Mouse (Mus musculus): ENCODE measurements around the gene Rrnad1. TPM values are rescaled to one million over a fixed set of nuclear protein-coding genes. Genes with fewer than 3 reads are reported as not detected.
"Not testable (repeated sequence)": the region's sequence is repeated elsewhere in the genome, so short reads cannot be mapped to it uniquely, and the experiment has no call there.

The Rrnad1 gene
- polyA plus RNA-seq, 1 experiment from 2014 or later, result 14.9 TPM

DNA sequence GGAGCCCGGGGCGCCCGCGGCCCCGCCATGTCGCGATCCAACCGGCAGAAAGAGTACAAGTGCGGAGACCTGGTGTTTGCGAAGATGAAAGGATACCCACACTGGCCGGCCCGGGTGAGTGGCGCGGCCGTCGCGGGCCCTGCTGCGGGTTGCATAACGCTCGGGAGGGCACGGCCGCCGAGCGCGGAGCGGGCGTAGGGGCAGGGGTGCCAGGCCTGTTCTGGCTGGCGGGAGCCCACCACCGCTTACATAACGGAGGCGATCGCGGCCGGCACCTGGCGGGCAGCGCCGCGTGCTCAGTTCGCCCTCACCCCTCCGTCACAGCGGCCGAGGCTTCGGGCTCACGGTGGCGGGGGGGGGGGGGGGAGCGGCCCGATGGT, 23.9 kb downstream of the Rrnad1 start:
- Histone ChIP-seq H3K4me1 (ENCODE audit: control insufficient read depth, insufficient read depth, low read length) (peaks cover 33% of the 10 kb centered on the region), H3K27ac (ENCODE audit: low read depth, low read length) (peak overlapping the region; percentile 97), H3K4me3 (ENCODE audit: low read depth, low read length) (peak overlapping the region; percentile 98), H3K36me3 (ENCODE audit: control insufficient read depth, insufficient read depth, low read length) (no peaks in the 10 kb centered on the region), H3K27me3 (ENCODE audit: control insufficient read depth, insufficient read depth, low read length) (no peaks in the 10 kb centered on the region), H3K9ac (ENCODE audit: low read depth, low read length) (peak overlapping the region; percentile 99), H3K4me2 (peak overlapping the region; percentile 94), H3K9me3 (replicated peaks; ENCODE audit: control insufficient read depth, low read length) (no peaks in the 10 kb centered on the region)
- 0% methylated on average over 37 of the region's 47 CpGs for WGBS (ENCODE audit: insufficient replicate concordance)
- ATAC-seq (replicated peaks; ENCODE audit: insufficient number of reproducible peaks, low FRiP score, low TSS enrichment), result peak; percentile 20

DNA sequence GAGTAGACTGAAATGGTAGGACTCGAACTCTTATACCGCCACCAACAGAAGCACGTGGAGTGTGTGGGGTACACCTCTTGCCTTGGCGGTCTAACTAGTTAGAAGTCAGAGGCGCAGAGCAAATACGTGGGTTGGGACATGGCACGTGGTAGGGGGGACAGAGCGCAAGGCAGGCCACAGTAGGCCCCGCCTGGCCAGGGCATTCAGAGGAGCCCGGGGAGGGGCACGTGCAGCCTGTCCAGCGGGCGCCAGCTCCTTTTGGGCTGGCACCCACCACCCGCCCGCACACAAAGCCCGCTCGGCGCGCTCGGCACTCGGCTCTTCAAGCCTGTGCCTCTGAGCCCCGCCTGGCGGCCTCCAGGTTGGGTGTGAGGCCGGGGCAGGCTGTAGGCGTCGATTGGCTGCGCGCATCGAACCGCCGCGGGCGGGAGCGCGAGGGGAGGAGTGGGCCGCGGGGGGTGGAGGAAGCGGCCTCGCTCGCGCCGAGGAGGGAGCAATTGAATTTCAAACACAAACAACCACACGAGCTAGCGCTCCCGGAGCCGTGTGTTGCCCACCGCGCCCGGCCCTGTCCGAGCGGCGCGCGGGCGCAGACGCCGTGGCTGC, 24.5 kb downstream of the Rrnad1 start, which contains the start of gene Hdgf:
Gene Hdgf, plus strand, starts transcription at position 442 of the 606 bp plus-strand sequence.
- peak within 1 kb of the TSS; percentile 97 for H3K27ac ChIP-seq (ENCODE audit: low read depth, low read length)
- H3K27me3 ChIP-seq (ENCODE audit: control insufficient read depth, insufficient read depth, low read length), result no peaks in the 10 kb centered on the region
- H3K4me3 ChIP-seq (ENCODE audit: low read depth, low read length), result peak within 1 kb of the TSS; percentile 98
- no peaks in the 10 kb centered on the region for H3K36me3 ChIP-seq (ENCODE audit: control insufficient read depth, insufficient read depth, low read length)
- peaks cover 38% of the 10 kb centered on the region for H3K4me1 ChIP-seq (ENCODE audit: control insufficient read depth, insufficient read depth, low read length)
- no peaks in the 10 kb centered on the region for H3K9me3 ChIP-seq (replicated peaks; ENCODE audit: control insufficient read depth, low read length)
- peak within 1 kb of the TSS; percentile 94 for H3K4me2 ChIP-seq
- peak; percentile 87 for ATAC-seq (replicated peaks; ENCODE audit: insufficient number of reproducible peaks, low FRiP score, low TSS enrichment)
- H3K9ac ChIP-seq (ENCODE audit: low read depth, low read length), result peak within 1 kb of the TSS; percentile 99
- 1% methylated on average over 51 of the region's 57 CpGs for WGBS (ENCODE audit: insufficient replicate concordance)

GRCm38 (mm10) chr3:87903821-87904220, 26.7 kb downstream of the Rrnad1 start:
- WGBS (ENCODE audit: insufficient replicate concordance), result 62% methylated on average over 5 of the region's 5 CpGs
- no peak for ATAC-seq (replicated peaks; ENCODE audit: insufficient number of reproducible peaks, low FRiP score, low TSS enrichment)
- Histone ChIP-seq H3K4me2 (no peak overlapping the region), H3K9me3 (replicated peaks; ENCODE audit: control insufficient read depth, low read length) (no peaks in the 10 kb centered on the region), H3K4me3 (ENCODE audit: low read depth, low read length) (no peak overlapping the region), H3K27ac (ENCODE audit: low read depth, low read length) (no peak overlapping the region), H3K36me3 (ENCODE audit: control insufficient read depth, insufficient read depth, low read length) (no peaks in the 10 kb centered on the region), H3K27me3 (ENCODE audit: control insufficient read depth, insufficient read depth, low read length) (no peaks in the 10 kb centered on the region), H3K4me1 (ENCODE audit: control insufficient read depth, insufficient read depth, low read length) (peaks cover 19% of the 10 kb centered on the region), H3K9ac (ENCODE audit: low read depth, low read length) (no peak overlapping the region)

DNA sequence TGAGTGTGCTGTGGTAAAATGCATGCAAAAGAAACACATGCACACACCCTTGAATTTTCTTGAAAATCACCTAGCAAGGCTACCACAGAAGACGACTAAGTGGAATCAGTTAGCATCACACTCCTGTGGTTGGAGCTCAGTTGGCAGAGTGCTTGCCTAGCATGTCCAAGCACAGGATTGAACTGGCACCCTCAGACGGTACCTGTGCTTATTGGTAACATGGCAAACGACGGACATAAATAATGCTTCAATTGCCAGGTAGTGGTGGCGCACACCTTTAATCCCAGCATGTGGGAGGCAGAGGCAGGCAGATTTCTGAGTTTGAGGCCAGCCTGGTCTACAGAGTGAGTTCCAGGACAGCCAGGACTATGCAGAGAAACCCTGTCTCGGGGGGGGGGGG, 28.6 kb downstream of the Rrnad1 start:
- not testable (repeated sequence) for H3K4me1 ChIP-seq (ENCODE audit: control insufficient read depth, insufficient read depth, low read length); H3K4me3 ChIP-seq (ENCODE audit: low read depth, low read length); H3K36me3 ChIP-seq (ENCODE audit: control insufficient read depth, insufficient read depth, low read length); H3K4me2 ChIP-seq; H3K27me3 ChIP-seq (ENCODE audit: control insufficient read depth, insufficient read depth, low read length); H3K9ac ChIP-seq (ENCODE audit: low read depth, low read length); H3K9me3 ChIP-seq (replicated peaks; ENCODE audit: control insufficient read depth, low read length); ATAC-seq (replicated peaks; ENCODE audit: insufficient number of reproducible peaks, low FRiP score, low TSS enrichment)
- WGBS (ENCODE audit: insufficient replicate concordance), result 80% methylated on average over 5 of the region's 6 CpGs
- peak overlapping the region; percentile 94 for H3K27ac ChIP-seq (ENCODE audit: low read depth, low read length)

GRCm38 (mm10) chr3:87901036-87901624, 29.4 kb downstream of the Rrnad1 start:
- Histone ChIP-seq H3K4me3 (ENCODE audit: low read depth, low read length) (peak overlapping the region; percentile 16), H3K27ac (ENCODE audit: low read depth, low read length) (peak overlapping the region; percentile 94), H3K9ac (ENCODE audit: low read depth, low read length) (peak overlapping the region; percentile 64), H3K9me3 (replicated peaks; ENCODE audit: control insufficient read depth, low read length) (no peaks in the 10 kb centered on the region), H3K4me2 (peak overlapping the region; percentile 52), H3K27me3 (ENCODE audit: control insufficient read depth, insufficient read depth, low read length) (no peaks in the 10 kb centered on the region), H3K36me3 (ENCODE audit: control insufficient read depth, insufficient read depth, low read length) (no peaks in the 10 kb centered on the region), H3K4me1 (ENCODE audit: control insufficient read depth, insufficient read depth, low read length) (peaks cover 7% of the 10 kb centered on the region; the same call in 1 of the 2 replicates)
- WGBS (ENCODE audit: insufficient replicate concordance), result 3% methylated on average over 1 of the region's 1 CpGs
- ATAC-seq (replicated peaks; ENCODE audit: insufficient number of reproducible peaks, low FRiP score, low TSS enrichment), result peak; percentile 79

GRCm38 (mm10) chr3:87899776-87900175, 30.7 kb downstream of the Rrnad1 start:
- H3K4me2 ChIP-seq, result no peak overlapping the region

DNA sequence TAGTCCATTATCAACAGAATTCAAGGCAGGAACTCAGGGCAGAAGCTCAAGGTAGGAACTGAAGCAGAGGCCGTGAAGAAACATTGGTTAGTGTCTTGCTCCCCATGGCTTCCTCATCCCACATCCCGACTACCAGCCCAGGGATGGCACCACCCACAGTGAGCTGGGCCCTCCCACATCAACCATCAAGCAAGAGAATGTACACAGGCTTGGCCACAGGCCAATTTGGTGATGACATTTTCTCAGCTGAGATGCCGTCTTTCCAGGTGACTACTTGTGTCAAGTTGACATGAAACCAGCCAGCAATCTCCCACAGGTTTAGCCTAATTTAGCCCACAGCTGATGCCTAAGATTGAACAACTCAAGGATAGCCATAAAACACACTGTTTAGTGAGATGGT, 31.3 kb downstream of the Rrnad1 start:
- Histone ChIP-seq H3K36me3 (ENCODE audit: control insufficient read depth, insufficient read depth, low read length) (no peaks in the 10 kb centered on the region), H3K4me2 (no peak overlapping the region), H3K27me3 (ENCODE audit: control insufficient read depth, insufficient read depth, low read length) (no peaks in the 10 kb centered on the region), H3K27ac (ENCODE audit: low read depth, low read length) (no peak overlapping the region), H3K4me1 (ENCODE audit: control insufficient read depth, insufficient read depth, low read length) (peaks cover 7% of the 10 kb centered on the region; the same call in 1 of the 2 replicates), H3K9ac (ENCODE audit: low read depth, low read length) (no peak overlapping the region), H3K4me3 (ENCODE audit: low read depth, low read length) (no peak overlapping the region), H3K9me3 (replicated peaks; ENCODE audit: control insufficient read depth, low read length) (no peaks in the 10 kb centered on the region)
- WGBS (ENCODE audit: insufficient replicate concordance), result 72% methylated on average over 3 of the region's 3 CpGs
- ATAC-seq (replicated peaks; ENCODE audit: insufficient number of reproducible peaks, low FRiP score, low TSS enrichment), result no peak

More at GRCm38 (mm10) chr3:87899776-87900175, 30.7 kb downstream of the Rrnad1 start:
- Histone ChIP-seq H3K9ac (ENCODE audit: low read depth, low read length) (no peak overlapping the region), H3K27ac (ENCODE audit: low read depth, low read length) (no peak overlapping the region), H3K36me3 (ENCODE audit: control insufficient read depth, insufficient read depth, low read length) (no peaks in the 10 kb centered on the region), H3K4me1 (ENCODE audit: control insufficient read depth, insufficient read depth, low read length) (peaks cover 7% of the 10 kb centered on the region; the same call in 1 of the 2 replicates), H3K9me3 (replicated peaks; ENCODE audit: control insufficient read depth, low read length) (no peaks in the 10 kb centered on the region), H3K4me3 (ENCODE audit: low read depth, low read length) (no peak overlapping the region), H3K27me3 (ENCODE audit: control insufficient read depth, insufficient read depth, low read length) (no peaks in the 10 kb centered on the region)
- 87% methylated on average over 3 of the region's 3 CpGs for WGBS (ENCODE audit: insufficient replicate concordance)
- ATAC-seq (replicated peaks; ENCODE audit: insufficient number of reproducible peaks, low FRiP score, low TSS enrichment), result no peak

DNA sequence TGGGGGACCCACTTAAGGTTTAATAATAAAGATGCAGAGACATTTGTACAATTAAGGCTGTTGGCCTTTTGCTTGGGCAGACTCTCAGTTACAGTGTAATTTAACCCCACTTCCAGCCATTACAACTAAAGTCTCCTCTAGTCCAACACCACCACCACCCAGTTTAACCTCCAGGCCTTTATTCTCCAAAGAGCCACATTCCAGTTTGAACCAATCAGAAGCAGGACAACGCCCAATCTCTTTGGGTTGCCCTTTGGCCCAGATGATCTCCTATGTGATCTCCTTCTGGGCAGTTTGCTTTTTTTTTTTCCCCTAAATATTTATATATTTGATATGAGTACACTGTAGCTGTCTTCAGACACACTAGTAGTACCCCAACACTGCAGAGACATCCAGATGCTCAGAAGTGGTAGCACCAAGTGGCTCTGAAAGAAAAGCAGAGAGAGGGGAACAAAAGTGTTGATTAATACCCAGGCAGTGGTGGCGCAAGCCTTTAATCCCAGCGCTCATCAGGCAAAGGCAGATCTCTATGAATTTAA, 37.1 kb downstream of the Rrnad1 start:
- 72% methylated on average over 3 of the region's 3 CpGs for WGBS (ENCODE audit: insufficient replicate concordance)
- Histone ChIP-seq H3K4me3 (ENCODE audit: low read depth, low read length) (no peak overlapping the region), H3K27me3 (ENCODE audit: control insufficient read depth, insufficient read depth, low read length) (no peaks in the 10 kb centered on the region), H3K9ac (ENCODE audit: low read depth, low read length) (no peak overlapping the region), H3K4me1 (ENCODE audit: control insufficient read depth, insufficient read depth, low read length) (no peaks in the 10 kb centered on the region), H3K27ac (ENCODE audit: low read depth, low read length) (no peak overlapping the region), H3K36me3 (ENCODE audit: control insufficient read depth, insufficient read depth, low read length) (no peaks in the 10 kb centered on the region), H3K9me3 (replicated peaks; ENCODE audit: control insufficient read depth, low read length) (no peaks in the 10 kb centered on the region), H3K4me2 (no peak overlapping the region)
- ATAC-seq (replicated peaks; ENCODE audit: insufficient number of reproducible peaks, low FRiP score, low TSS enrichment), result no peak
